Mouse (Mus musculus): Measurements from ENCODE around the gene Dusp28. TPM values are rescaled to one million over a fixed set of nuclear protein-coding genes. Genes with fewer than 3 reads are reported as not detected.

Gene Dusp28
- total RNA-seq, 2 experiments from 2014 or later, result 21.6 to 25.5 TPM

GRCm38 (mm10) chr1:92907632-92908360, 1.0 kb downstream of the Dusp28 start:
- peak; percentile 1 for DNase-seq

DNA sequence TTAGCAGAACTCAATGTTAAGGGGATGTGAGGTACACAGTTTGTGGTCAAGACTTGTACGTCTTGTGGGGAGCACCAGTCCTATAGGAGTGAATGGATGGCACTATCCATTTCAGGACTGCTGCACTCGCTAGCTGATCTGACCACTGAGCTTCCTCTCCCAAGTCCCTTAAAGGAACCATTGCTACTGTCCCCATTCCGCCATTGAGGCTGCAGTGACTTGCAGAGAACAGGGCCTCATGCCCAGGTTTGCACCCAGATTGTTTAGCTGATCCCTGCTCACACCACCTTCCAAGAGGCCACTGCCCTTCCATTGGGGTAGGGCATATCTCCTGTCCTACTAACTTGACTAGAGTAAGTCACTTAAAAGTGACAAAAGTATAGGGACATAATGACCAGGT, 1.9 kb downstream of the Dusp28 start:
- DNase-seq, result no peak

- peak; percentile 1 for DNase-seq
Observed at GRCm38 (mm10) chr1:92909068-92909467, 2.3 kb downstream of the Dusp28 start.

- DNase-seq, result peak; percentile 78
Observed at GRCm38 (mm10) chr1:92910239-92910885, 3.6 kb downstream of the Dusp28 start, which contains the start of gene Rnpepl1. Gene Rnpepl1, plus strand, starts transcription at chr1:92910783.

GRCm38 (mm10) chr1:92910925-92911720, 4.3 kb downstream of the Dusp28 start:
- DNase-seq, result peak; percentile 75

DNA sequence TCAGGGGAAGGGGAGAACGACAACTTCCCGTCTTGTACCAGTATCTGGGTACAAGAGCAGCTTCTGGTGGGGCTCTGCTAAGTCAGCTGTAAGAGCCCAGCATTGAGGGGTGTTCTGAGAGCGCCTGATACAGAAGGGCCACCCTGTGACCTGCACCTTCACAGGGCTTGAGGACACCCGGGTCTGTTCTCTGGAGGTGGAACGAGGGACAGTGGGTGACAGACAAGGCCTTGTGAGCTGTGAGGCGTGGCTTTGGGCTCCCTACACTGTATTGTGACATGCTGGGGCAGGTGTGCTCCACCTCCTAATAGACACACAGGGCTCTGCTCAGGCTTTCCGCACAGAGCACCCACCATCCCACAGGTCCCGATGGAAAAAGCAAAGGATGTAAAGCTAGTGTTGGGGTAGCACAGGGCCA, 4.9 kb downstream of the Dusp28 start:
- no peak for DNase-seq

DNA sequence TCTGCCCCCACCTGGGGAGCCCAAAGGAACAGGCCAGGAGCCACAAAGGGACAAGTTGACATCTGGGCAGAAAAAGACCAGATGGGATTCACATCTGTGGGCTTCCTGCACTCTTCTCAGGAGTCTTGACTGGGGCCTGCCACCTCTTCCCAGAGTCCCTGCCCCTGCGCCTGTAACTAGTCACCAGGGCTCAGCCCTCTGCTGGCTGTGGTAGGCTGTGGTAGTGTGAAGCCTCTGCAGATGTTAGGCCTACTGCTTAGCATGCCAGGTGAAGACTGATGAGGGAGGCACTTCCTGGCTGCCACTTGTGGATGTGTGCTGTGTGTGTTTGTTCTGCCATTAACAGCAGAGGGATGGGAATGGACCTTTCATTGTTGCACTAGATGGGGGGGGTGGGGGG, 5.5 kb downstream of the Dusp28 start:
- no peak for DNase-seq

- DNase-seq, result no peak
Observed at GRCm38 (mm10) chr1:92914239-92914638, 7.5 kb downstream of the Dusp28 start.

GRCm38 (mm10) chr1:92914993-92915392, 8.2 kb downstream of the Dusp28 start:
- DNase-seq, result no peak

- DNase-seq, result no peak
Observed at GRCm38 (mm10) chr1:92916725-92917124, 9.9 kb downstream of the Dusp28 start.

GRCm38 (mm10) chr1:92919151-92919550, 12.4 kb downstream of the Dusp28 start:
- DNase-seq, result no peak

GRCm38 (mm10) chr1:92919775-92920174, 13.0 kb downstream of the Dusp28 start:
- no peak for DNase-seq

DNA sequence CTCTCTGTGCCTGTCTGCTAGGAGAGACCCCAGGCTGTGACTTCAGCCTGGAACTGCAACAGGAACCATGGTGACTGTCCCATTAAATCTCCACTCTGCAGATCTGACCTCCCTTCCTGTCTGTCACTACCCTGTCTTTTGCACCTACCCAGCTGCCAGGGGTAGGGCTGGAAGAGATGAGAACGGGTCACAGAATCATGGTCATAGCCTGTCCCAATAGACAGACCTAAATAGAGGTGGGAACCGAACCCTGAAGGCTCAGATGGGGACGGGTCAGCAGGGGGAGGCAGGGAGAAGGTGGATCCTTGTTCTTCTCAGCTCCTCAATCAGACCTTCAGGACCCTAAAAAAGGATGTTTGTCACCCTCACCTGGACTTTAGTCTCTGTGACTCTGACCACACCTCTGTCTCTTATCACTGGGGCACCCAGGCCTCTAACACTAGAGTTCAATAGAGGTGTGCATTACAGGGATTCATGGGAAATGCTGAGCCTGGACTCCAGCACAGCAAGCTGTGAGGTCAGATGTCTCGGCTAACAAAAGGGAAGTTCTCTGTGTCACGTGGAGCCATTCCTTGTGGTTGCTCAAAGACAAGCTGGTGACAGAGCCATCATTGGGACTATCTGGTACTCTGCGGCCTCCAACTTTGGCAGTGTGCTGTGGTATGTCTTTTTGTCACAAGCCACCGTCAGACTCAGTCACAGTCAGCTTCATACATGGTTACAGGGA, 13.9 kb downstream of the Dusp28 start:
- DNase-seq, result no peak

DNA sequence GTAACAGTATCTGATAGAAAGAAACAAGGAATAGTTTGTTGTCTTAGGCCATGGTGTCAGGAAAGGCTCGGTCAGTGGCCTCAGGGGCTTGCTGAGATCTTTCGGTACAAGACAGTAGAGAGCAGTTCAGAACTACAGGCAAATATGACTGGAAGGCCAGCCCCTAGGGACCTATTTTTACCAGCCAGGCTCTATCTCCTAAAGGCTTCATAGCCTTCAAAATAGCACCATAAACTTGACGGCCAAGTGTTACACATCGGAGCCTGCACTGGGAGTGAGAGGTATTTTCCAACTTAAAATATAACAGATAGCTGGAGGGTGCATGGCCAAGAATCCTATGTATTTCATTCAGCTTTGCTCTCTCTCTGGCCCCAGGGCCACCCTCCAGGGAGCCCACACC, 14.7 kb downstream of the Dusp28 start:
- no peak for DNase-seq

- no peak for DNase-seq
Observed at GRCm38 (mm10) chr1:92930171-92930706, 23.5 kb downstream of the Dusp28 start.

DNA sequence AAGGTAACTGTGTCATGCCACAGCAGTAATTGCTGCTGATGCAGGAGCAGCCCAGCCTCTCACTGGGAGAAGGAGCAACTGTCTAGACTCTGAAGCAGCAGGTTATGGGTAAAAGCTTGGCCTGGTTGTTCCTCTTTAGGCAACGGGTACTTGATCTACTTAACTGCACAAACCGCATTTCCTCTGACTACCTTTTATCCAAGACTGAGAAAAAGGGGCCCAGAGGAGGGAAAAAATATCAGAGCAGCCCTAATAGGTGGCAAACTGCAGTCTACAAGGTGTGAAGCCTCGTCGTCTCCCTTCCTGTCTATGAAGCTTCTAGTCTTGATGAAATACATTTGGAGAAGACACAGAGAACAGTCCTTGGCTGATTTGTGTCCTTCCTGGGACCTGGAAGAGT, 26.8 kb downstream of the Dusp28 start:
- no peak for DNase-seq

GRCm38 (mm10) chr1:92934182-92934827, 27.5 kb downstream of the Dusp28 start, which contains the start of gene Capn10:
Gene Capn10, plus strand, starts transcription at chr1:92934376.
- peak; percentile 82 for DNase-seq

GRCm38 (mm10) chr1:92935054-92935962, 28.5 kb downstream of the Dusp28 start:
- DNase-seq, result peak; percentile 45

GRCm38 (mm10) chr1:92935977-92936376, 29.2 kb downstream of the Dusp28 start:
- DNase-seq, result no peak

DNA sequence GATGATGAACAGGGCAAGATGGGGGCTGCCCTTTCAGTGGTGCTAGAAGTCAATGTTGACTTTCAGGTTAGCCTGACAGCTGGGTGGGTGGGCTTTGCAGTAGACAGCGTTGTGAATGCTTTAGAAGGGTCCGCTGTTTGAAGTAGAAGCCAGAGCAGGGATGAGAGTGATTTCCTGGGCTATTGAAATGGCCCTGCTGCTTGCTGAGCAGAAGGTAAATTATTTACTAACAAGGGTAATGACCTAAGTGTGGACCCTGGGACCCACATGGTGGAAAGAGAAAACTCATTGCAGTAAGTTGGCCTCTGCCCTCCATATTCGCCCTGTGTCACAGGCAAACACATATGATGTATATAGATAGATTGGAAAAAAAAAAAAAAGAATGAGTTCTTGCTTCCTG, 29.7 kb downstream of the Dusp28 start:
- no peak for DNase-seq
